Mouse (Mus musculus) intestine, embryonic 15.5 days (tissue): ENCODE data around the gene H2al1j. TPM values are rescaled to one million over a fixed set of nuclear protein-coding genes. Genes with fewer than 3 reads are reported as not detected.

ENCODE experiments used
- ATAC-seq: fragments of 200-750 bp; cut with Nextera tagmentation; 2 replicates; pipeline ENCODE4 v1.8.0; 2017; ENCODE audit warnings: moderate TSS enrichment, moderate library complexity
- H3K27ac ChIP-seq: fragments of 300-500 bp; sonication (generic); 2 replicates; pipeline ENCODE4 v1.5.1; 2015; ENCODE audit warnings: mild to moderate bottlenecking, inconsistent platforms
- H3K27me3 ChIP-seq: fragments of 300-500 bp; sonication (generic); replicated peaks from 2 replicates; pipeline ENCODE4 v1.6.1; 2015; ENCODE audit warnings: inconsistent platforms
- H3K36me3 ChIP-seq: fragments of 300-500 bp; sonication (generic); 2 replicates; pipeline ENCODE4 v1.6.1; 2015; ENCODE audit warnings: inconsistent platforms
- H3K4me1 ChIP-seq: fragments of 300-500 bp; sonication (generic); replicated peaks from 2 replicates; pipeline ENCODE4 v1.6.1; 2015; ENCODE audit warnings: inconsistent platforms
- H3K4me2 ChIP-seq: fragments of 300-500 bp; sonication (generic); replicated peaks from 2 replicates; pipeline ENCODE4 v1.6.1; 2015; ENCODE audit warnings: mild to moderate bottlenecking, inconsistent platforms
- H3K4me3 ChIP-seq: fragments of 300-500 bp; sonication (generic); replicated peaks from 2 replicates; pipeline ENCODE4 v1.5.1; 2015; ENCODE audit warnings: inconsistent platforms
- H3K9ac ChIP-seq: fragments of 300-500 bp; sonication (generic); 2 replicates; pipeline ENCODE4 v1.6.1; 2015; ENCODE audit warnings: inconsistent platforms
- H3K9me3 ChIP-seq: fragments of 300-500 bp; sonication (generic); 2 replicates; pipeline ENCODE4 v1.6.1; 2016; ENCODE audit warnings: inconsistent platforms
- WGBS: fragments of 180-500 bp; shearing (Covaris S2); methylation state at CpG from one replicate; pipeline ENCODE4 v1.1.7; 2015; 5-methylcytosine and 5-hydroxymethylcytosine counted together
- polyA plus RNA-seq: library from polyadenylated mRNA; unstranded; fragments of >200 nt; fragmentation: Nextera tagmentation; extraction: Ambion mirVana; gene quantifications from 2 replicates; pipeline ENCODE4 v1.2.1, GENCODE M21; 2015

H2al1j gene
- polyA plus RNA-seq, 1 experiment from 2014 or later, result not detected

DNA sequence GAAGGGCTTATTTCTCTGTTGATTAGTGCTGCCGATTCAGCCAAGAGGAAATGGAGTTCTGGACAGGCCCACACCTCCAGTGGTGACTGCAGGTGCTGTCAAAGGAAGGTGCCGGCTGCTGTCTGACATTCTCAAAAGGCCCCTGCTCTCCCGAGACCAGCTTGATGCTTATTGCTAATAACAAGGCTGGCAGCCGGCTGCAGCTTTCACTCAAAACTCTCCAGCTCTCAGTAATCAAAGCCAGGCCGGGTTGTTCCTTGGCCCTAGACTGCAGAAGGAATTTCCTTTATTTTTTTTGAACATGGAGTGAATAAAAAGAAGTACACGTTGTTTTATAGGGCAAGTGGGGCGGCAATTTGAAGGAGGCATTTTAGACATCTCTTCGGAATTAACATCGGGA lies 18.1 kb downstream of the H2al1j start:
- ATAC-seq, result no peak
- H3K9me3 ChIP-seq, result no peaks in the 10 kb centered on the region
- 62% methylated on average over 9 of the region's 9 CpGs for WGBS

GRCm38 (mm10) chrX:11346756-11347155 lies 19.1 kb downstream of the H2al1j start:
- H3K4me3 ChIP-seq, result no peak overlapping the region
- H3K4me1 ChIP-seq, result no peaks in the 10 kb centered on the region
- H3K27me3 ChIP-seq, result no peaks in the 10 kb centered on the region
- ATAC-seq, result no peak
- H3K27ac ChIP-seq, result no peak overlapping the region
- WGBS, result 95% methylated on average over 3 of the region's 3 CpGs
- H3K4me2 ChIP-seq, result no peak overlapping the region
- no peaks in the 10 kb centered on the region for H3K36me3 ChIP-seq
- no peak overlapping the region for H3K9ac ChIP-seq
- no peaks in the 10 kb centered on the region for H3K9me3 ChIP-seq

More for the DNA sequence above, 18.1 kb downstream of the H2al1j start:
- Histone ChIP-seq H3K4me2 (no peak overlapping the region), H3K4me1 (no peaks in the 10 kb centered on the region), H3K4me3 (no peak overlapping the region), H3K36me3 (no peaks in the 10 kb centered on the region), H3K9ac (no peak overlapping the region), H3K27me3 (no peaks in the 10 kb centered on the region), H3K27ac (no peak overlapping the region)

GRCm38 (mm10) chrX:11360823-11361222 lies 33.2 kb downstream of the H2al1j start:
- no peak overlapping the region for H3K9ac ChIP-seq
- no peak overlapping the region for H3K27ac ChIP-seq
- no peaks in the 10 kb centered on the region for H3K9me3 ChIP-seq
- no peak overlapping the region for H3K4me2 ChIP-seq
- no peak overlapping the region for H3K4me3 ChIP-seq
- ATAC-seq, result no peak
- H3K36me3 ChIP-seq, result no peaks in the 10 kb centered on the region
- WGBS, result 81% methylated on average over 6 of the region's 6 CpGs
- H3K4me1 ChIP-seq, result no peaks in the 10 kb centered on the region
- no peaks in the 10 kb centered on the region for H3K27me3 ChIP-seq

DNA sequence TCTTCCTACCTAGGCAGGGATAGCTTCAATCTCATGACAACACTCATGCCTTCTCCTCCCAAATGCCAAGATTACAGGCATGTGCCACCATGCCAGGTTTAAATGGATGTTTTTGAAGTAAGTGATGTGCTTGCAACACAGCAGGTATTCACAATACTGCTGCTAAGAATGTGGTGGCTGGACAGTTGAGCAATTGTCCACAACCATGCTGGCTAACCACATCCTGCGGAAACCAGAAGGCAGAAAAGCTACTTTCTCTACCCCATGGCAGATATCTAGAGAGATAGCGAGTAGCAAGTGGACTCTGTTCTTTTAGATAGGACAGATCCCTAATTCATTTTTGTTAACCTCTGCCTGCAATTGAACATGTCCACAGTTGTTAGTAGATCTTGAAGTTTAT lies 33.6 kb downstream of the H2al1j start:
- ATAC-seq, result no peak
- Histone ChIP-seq H3K9me3 (no peaks in the 10 kb centered on the region), H3K36me3 (no peaks in the 10 kb centered on the region), H3K4me3 (no peak overlapping the region), H3K9ac (no peak overlapping the region), H3K27ac (no peak overlapping the region), H3K27me3 (no peaks in the 10 kb centered on the region), H3K4me2 (no peak overlapping the region), H3K4me1 (no peaks in the 10 kb centered on the region)
- 93% methylated on average over 2 of the region's 2 CpGs for WGBS

DNA sequence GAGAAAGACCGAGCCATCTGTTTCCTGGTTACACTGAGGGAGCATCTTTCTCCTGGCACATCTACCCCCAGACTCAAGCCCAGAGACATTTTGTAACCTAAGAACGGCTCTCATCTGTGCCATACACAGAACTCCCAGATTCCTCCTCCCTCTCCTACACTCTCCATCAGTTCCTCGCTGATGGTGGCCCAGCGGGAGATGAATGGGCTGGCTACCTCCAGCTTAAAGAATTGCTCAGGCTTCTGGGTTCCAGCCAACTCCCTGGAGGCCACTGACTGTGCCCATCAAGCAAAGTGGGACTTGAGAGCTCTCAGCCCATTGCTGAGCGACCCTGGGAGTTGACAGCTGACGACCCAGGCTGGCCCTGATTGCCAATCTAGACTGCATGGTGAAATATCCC lies 36.3 kb downstream of the H2al1j start:
- no peak overlapping the region for H3K27ac ChIP-seq
- no peak overlapping the region for H3K4me2 ChIP-seq
- no peak overlapping the region for H3K9ac ChIP-seq
- no peaks in the 10 kb centered on the region for H3K27me3 ChIP-seq
- no peak overlapping the region for H3K4me3 ChIP-seq
- H3K4me1 ChIP-seq, result no peaks in the 10 kb centered on the region
- H3K9me3 ChIP-seq, result no peaks in the 10 kb centered on the region
- WGBS, result 64% methylated on average over 6 of the region's 6 CpGs
- ATAC-seq, result no peak
- no peaks in the 10 kb centered on the region for H3K36me3 ChIP-seq

GRCm38 (mm10) chrX:11365151-11365550 lies 37.5 kb downstream of the H2al1j start:
- no peak overlapping the region for H3K4me3 ChIP-seq
- ATAC-seq, result no peak
- H3K4me2 ChIP-seq, result no peak overlapping the region
- H3K36me3 ChIP-seq, result no peaks in the 10 kb centered on the region
- no peak overlapping the region for H3K27ac ChIP-seq
- no peaks in the 10 kb centered on the region for H3K27me3 ChIP-seq
- no peaks in the 10 kb centered on the region for H3K9me3 ChIP-seq
- no peaks in the 10 kb centered on the region for H3K4me1 ChIP-seq
- 60% methylated on average over 12 of the region's 12 CpGs for WGBS
- H3K9ac ChIP-seq, result no peak overlapping the region

Other genes with a start within 250 kb of the H2al1j start
- gene H2al1a, start 28.6 kb upstream of the H2al1j start, polyA plus RNA-seq, result not detected in 2 replicates
- gene H2al1b, start 25.4 kb upstream of the H2al1j start, polyA plus RNA-seq, result not detected in 2 replicates
- gene H2al1c, start 22.2 kb upstream of the H2al1j start, polyA plus RNA-seq, result not detected in 2 replicates
- not detected in 2 replicates for gene H2al1d, start 19.0 kb upstream of the H2al1j start, polyA plus RNA-seq
- gene H2al1e, start 15.9 kb upstream of the H2al1j start, polyA plus RNA-seq, result not detected in 2 replicates
- gene H2al1f, start 12.7 kb upstream of the H2al1j start, polyA plus RNA-seq, result not detected in 2 replicates
- gene H2al1g, start 9.6 kb upstream of the H2al1j start, polyA plus RNA-seq, result not detected in 2 replicates
- gene H2al1h, start 6.3 kb upstream of the H2al1j start, polyA plus RNA-seq, result not detected in 2 replicates
- not detected in 2 replicates for gene H2al1i, start 3.2 kb upstream of the H2al1j start, polyA plus RNA-seq